Mouse (Mus musculus) bone marrow, adult 2 months (tissue): ENCODE measurements around the gene Trpm3. TPM values are rescaled to one million over a fixed set of nuclear protein-coding genes. Genes with fewer than 3 reads are reported as not detected.

ENCODE experiments used
- H3K27ac ChIP-seq: fragments of 200-500 bp; 2 replicates; pipeline ENCODE4 v1.5.1; 2012; ENCODE audit warnings: low read depth, mild to moderate bottlenecking, control low read depth, inconsistent platforms, low read length; ENCODE audit not compliant: control insufficient read depth, poor library complexity, insufficient read depth
- H3K4me1 ChIP-seq: fragments of 200-500 bp; 2 replicates; pipeline ENCODE4 v1.6.1; 2011; ENCODE audit warnings: low read length; ENCODE audit not compliant: control insufficient read depth, insufficient read depth
- H3K4me3 ChIP-seq: fragments of 200-500 bp; replicated peaks from 2 replicates; pipeline ENCODE3; 2011; ENCODE audit warnings: mild to moderate bottlenecking, low read depth, low read length, control low read depth; ENCODE audit not compliant: control insufficient read depth
- CTCF ChIP-seq: fragments of 200-500 bp; IDR thresholded peaks from 2 replicates; pipeline ENCODE4 v1.5.1; 2011; ENCODE audit warnings: low read length, control low read depth; ENCODE audit not compliant: control insufficient read depth, insufficient read depth
- POLR2A ChIP-seq: fragments of 200-500 bp; IDR thresholded peaks from 2 replicates; pipeline ENCODE4 v1.6.1; 2011; ENCODE audit warnings: low read depth, mild to moderate bottlenecking, control low read depth, low read length, borderline replicate concordance; ENCODE audit not compliant: control insufficient read depth
- WGBS: fragments of 180-500 bp; shearing (Covaris S2); methylation state at CpG from one replicate; pipeline ENCODE4 v1.1.7; 2018; 5-methylcytosine and 5-hydroxymethylcytosine counted together
- polyA plus RNA-seq: library from polyadenylated mRNA; stranded (reverse); fragments of >200 nt; gene quantifications from 2 replicates; pipeline ENCODE4 v1.2.4, GENCODE M21; 2011; ENCODE audit warnings: low replicate concordance; ENCODE audit not compliant: missing spikeins, insufficient read depth, insufficient read length

The Trpm3 gene
- polyA plus RNA-seq, 1 experiment, result 1.8 TPM

DNA sequence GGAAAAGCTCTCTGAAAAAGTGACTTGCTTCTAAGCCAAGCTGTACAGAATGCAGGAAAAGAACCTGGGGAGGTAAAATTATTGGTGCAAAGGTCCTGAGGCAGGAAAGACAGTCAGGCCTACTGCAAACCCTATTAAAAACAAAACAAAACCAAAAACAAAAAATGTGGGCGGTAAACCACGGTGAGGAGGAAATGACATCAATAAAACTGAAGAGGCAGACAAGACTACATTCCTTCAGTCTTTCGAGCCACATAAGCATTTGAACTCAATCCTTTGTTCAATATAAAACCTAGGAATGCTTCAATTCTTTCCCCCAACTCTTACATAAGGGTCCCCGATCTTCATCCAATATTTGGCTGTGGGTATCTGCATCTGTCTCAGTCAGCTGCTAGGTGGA, 814.3 kb downstream of the Trpm3 start:
- Histone ChIP-seq H3K4me1 (no peaks in the 10 kb centered on the region), H3K27ac (no peak overlapping the region), H3K4me3 (no peak overlapping the region)
- TF ChIP-seq POLR2A, result no peak
- TF ChIP-seq CTCF, result no peak
- 58% methylated on average over 4 of the region's 4 CpGs for WGBS

- H3K27ac ChIP-seq, result no peak overlapping the region
- no peak for TF ChIP-seq POLR2A
- H3K4me1 ChIP-seq, result no peaks in the 10 kb centered on the region
- 71% methylated on average over 4 of the region's 4 CpGs for WGBS
- H3K4me3 ChIP-seq, result no peak overlapping the region
Observed at GRCm38 (mm10) chr19:22958414-22958813, 819.6 kb downstream of the Trpm3 start.

DNA sequence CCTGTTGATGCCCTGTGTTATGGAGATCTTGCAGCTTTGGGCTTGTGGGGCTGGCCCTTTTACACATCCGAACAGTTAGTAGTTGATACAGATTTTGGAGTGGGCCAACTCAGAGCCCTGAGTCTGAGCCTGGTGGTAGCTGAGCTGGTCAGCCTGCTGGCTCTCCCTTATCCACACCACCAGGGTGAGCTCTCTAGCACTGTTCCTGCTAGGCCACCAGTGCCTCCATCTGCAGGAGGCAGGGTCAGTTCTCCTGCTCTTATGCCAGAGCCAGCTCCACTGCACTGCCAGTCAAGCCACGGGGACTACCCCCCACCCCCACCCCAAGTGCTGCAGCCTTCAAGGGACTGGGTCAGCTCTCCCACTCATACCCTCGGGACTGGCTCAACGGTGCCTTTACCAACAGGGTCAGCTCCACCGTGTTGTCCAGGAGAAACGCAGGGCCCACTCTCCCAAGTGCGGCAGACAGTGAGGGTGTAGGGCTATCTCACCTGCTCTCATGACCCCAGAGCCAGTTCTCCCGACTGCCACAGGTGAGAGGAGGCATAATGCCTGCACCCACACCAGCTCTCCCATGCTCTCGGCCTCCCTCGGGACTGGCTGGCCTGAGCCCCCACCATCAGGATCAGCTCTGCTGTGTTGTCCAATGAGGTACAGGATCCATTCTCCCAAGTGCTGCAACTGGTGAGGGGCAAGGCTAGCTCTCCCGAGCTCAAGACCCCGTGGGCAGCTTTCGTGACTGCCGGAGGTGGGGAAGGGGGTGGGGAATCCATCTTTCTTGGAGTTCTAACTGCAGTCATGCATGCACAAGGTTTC, 821.8 kb downstream of the Trpm3 start:
- H3K4me1 ChIP-seq, result no peaks in the 10 kb centered on the region
- 76% methylated on average over 14 of the region's 14 CpGs for WGBS
- TF ChIP-seq CTCF, result no peak
- H3K4me3 ChIP-seq, result no peak overlapping the region
- no peak overlapping the region for H3K27ac ChIP-seq

- H3K4me1 ChIP-seq, result no peaks in the 10 kb centered on the region
- H3K4me3 ChIP-seq, result no peak overlapping the region
- no peak overlapping the region for H3K27ac ChIP-seq
- TF ChIP-seq POLR2A (no peak), CTCF (no peak)
- WGBS, result 72% methylated on average over 12 of the region's 12 CpGs
Observed at GRCm38 (mm10) chr19:22962001-22962708, 823.3 kb downstream of the Trpm3 start.

GRCm38 (mm10) chr19:22962731-22963130, 823.9 kb downstream of the Trpm3 start:
- Histone ChIP-seq H3K27ac (no peak overlapping the region), H3K4me1 (no peaks in the 10 kb centered on the region; the same call in 1 of the 2 replicates), H3K4me3 (no peak overlapping the region)
- no peak for TF ChIP-seq CTCF
- TF ChIP-seq POLR2A, result no peak
- WGBS, result 72% methylated on average over 8 of the region's 8 CpGs

DNA sequence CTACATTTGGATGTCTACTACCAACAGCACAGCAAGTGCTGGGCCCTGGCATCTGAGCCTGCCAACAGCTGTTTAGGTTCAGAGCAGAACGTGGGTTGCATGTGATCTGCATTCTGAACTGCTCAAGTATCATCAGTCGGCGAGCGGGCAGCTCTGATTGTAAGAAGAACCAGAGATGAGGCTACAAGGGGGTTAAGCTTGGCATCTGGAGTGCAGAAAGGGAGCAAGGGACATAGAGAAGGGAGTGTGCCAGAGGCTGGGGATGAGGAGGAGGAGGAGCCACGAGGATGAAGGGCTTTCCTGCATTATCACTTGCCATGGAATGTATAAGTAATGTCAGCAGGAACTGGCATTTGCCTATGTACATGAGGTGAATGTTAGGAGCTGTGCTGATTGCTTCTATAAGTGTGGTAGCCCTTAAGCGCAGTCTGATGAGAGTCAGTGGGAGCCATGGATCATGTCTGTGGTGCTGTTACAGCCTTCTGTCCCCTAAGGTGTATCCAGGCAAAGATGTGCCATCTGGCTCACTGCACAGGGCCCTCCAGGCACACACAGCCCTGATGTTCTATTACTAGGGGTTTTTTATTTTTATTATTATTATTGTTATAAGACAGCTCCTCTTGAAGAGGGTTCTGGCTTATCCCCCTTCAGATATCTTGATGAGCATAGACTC, 825.0 kb downstream of the Trpm3 start:
- Histone ChIP-seq H3K4me3 (no peak overlapping the region), H3K4me1 (no peaks in the 10 kb centered on the region; the same call in 1 of the 2 replicates), H3K27ac (no peak overlapping the region)
- TF ChIP-seq CTCF (no peak), POLR2A (no peak)
- 73% methylated on average over 6 of the region's 6 CpGs for WGBS

- Histone ChIP-seq H3K27ac (no peak overlapping the region), H3K4me3 (no peak overlapping the region), H3K4me1 (no peaks in the 10 kb centered on the region; the same call in 1 of the 2 replicates)
- 84% methylated on average over 6 of the region's 6 CpGs for WGBS
- TF ChIP-seq CTCF (no peak), POLR2A (no peak)
Observed at GRCm38 (mm10) chr19:22965470-22965869, 826.6 kb downstream of the Trpm3 start.

- Histone ChIP-seq H3K27ac (no peak overlapping the region), H3K4me1 (peaks cover 2% of the 10 kb centered on the region; the same call in 1 of the 2 replicates), H3K4me3 (no peak overlapping the region)
- WGBS, result 70% methylated on average over 3 of the region's 3 CpGs
- TF ChIP-seq CTCF (no peak), POLR2A (no peak)
Observed at GRCm38 (mm10) chr19:22973294-22973693, 834.4 kb downstream of the Trpm3 start.
